Mouse (Mus musculus) gastrocnemius, postnatal 14 days (tissue): Measurements from ENCODE around the gene Arfgap3. TPM values are rescaled to one million over a fixed set of nuclear protein-coding genes. Genes with fewer than 3 reads are reported as not detected.
"Not testable (repeated sequence)": the region's sequence is repeated elsewhere in the genome, so short reads cannot be mapped to it uniquely, and the experiment has no call there.

ENCODE experiments used
- DNase-seq: peaks from one replicate; pipeline ENCODE4 v3.0.0; 2021; ENCODE audit warnings: mixed read lengths
- intact Hi-C: fragments of 180-260 bp; cut with DNase I; formaldehyde crosslinking; loops from one replicate; pipeline ENCODE4 v1.15.1; 2025; ENCODE audit warnings: low total_unique reads
- long read RNA-seq, 2 experiments: library from polyadenylated mRNA; stranded (forward); transcript quantifications; one replicate each; pipeline ENCODE4 v2.0.0; 2021
- total RNA-seq, 2 experiments: library from RNA; stranded (reverse); gene quantifications; 2 replicates each; pipeline ENCODE4 v1.2.3; 2021

Gene Arfgap3
- total RNA-seq, result 10 to 100 TPM in 1 of 2 experiments, 1 to 10 TPM in 1; 9.7 to 10.0 TPM
- long read RNA-seq, experiment 1, partial matches to known transcripts, result 1 of 12 reads
- long read RNA-seq, experiment 1, other reads (novel, unspliced or antisense), result 9 of 12 reads
- long read RNA-seq, experiment 2, partial matches to known transcripts, result 1 of 15 reads
- long read RNA-seq, experiment 2, other reads (novel, unspliced or antisense), result 10 of 15 reads

DNA sequence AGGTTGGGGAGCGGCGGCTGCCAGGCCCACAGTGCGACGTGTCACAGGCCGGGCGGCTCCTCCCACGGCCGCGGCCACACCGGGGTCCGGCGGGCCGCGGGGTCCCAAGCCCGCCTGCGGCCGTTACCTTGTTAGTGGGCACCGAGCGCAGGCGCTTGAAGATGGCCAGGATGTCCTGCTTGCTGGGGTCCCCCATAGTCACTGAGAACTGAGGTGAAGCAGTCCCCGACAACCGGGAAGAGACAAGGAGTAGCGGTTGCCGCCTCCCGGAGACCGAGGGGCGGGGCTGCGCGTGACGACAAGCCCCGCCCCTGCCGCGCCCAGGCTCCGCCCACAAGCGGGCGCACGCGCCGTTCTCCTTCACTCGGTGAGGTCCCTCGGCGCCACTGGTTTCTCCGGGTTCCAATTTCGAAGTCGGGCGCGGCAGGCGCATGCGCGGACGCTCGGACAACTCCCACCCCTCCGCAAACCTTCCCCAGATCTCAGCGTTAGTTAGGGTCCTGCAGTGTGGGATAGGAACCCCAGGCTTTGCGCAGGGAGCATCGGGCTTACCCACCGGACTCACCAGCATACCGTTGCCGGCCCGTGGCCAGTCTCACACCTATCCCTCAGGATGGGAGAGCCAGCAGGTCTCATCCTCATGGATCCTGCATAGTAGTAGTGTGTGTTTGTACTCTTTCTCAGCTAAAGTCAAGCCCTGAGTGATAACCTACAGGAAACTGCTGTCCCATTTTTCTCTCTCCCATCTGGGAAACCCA is at the start of gene Arfgap3:
Gene Arfgap3, minus strand, starts transcription at position 294 of the 758 bp plus-strand sequence.
- DNase-seq, result peak; percentile 93
- intact Hi-C loops, result no loop called here

DNA sequence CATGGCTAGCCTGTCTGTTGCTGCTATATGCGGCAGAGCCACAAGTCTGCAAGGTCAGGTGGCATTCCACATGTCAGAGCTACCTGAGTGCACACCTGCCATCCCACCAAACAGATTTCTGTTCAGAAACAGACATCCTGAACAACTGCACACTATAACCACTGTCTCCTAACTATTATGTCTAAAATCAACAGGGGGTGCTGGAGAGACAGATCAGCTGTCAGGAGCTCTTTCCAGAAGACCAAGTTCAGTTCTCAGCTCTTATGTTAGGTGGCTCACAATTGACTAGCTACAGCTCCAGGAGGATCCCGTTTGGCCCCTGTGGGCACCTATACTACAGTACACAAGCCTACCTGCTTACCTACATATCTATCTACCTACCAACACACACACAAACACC is 42.7 kb upstream of the Arfgap3 start:
- intact Hi-C loops, result no loop called here
- no peak for DNase-seq

DNA sequence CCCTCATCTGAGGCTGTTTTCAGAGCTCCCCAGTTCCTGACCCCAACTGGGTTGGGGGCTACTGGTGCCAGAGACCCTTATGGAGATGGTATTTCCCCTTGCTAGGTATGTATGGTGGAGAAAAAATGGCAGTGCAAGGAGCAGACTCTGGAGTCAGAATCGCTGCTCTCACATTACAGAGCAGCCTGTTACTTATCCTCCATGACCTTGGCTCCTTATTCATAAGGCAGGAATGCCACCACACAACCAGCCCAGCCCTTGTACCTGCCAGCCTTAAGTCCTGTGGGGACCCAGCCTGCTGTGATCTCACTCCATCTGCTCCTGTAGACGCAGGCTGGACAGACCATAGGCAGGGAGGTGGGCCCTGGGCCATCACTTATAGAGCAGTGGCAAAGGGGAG is 37.9 kb upstream of the Arfgap3 start:
- intact Hi-C loops, result loop anchor here (5.0 kb wide), 1 partner anchor 109 kb away; no protein-coding TSS in a partner anchor
- DNase-seq, result no peak

DNA sequence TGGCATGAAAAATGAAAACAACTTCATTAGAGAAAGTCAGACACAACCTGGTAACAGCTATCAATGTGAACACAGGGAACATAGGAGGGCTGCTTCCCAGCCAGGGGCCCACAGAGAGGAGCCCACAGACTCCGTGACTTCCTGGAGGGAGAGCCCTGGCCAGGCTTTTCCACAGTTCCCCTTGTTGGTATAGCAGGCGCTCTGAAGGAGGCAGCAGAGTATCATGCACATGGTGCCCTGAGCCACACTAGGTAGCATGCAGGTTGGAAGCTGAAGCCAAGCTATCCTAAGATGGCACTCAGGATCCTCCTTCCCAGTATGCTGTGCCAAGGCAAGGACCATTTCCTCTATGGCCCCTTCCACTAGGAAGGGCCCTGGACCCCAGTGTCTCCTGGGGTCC is 33.6 kb upstream of the Arfgap3 start:
- intact Hi-C loops, result no loop called here
- no peak for DNase-seq

DNA sequence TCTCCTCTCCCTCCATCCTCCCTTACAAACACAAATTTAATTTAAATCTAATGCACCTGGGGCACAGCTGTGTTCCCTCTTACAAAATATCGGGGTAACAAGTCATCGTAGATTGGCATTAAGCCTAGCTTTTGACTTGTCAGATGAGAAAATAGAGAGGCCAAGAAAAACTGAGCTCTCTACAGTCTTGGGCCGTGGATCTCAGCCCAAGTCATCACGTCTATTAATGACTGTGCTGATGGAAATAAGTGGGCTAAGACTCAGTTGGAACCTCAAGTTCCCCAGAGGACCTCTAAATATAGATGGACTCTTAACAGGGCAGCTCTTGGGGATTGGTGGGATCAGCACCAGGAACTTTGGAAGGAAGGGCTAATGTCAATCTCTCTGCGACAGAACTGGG is 33.1 kb upstream of the Arfgap3 start:
- intact Hi-C loops, result no loop called here
- DNase-seq, result no peak

DNA sequence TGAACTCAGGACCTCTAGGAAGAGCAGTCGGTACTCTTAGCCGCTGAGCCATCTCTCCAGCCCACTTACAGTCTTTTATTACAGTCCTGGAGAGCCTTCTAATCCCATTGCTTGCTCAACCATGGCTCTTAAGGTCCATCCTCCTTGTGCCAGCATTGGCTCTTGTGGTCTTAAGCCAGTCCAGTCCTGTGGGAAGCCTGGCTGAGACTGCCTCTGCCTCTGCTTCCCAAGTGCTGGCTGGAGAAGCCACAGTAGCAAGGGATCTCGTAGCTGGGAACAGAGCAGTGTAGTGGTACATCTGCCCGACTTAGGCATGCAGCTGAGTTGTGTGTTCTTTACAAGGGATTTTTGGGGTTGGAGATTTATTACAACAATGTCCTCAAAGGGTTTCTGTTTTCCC is 32.4 kb upstream of the Arfgap3 start:
- intact Hi-C loops, result no loop called here

GRCm38 (mm10) chr15:83377153-83377552 is 27.1 kb upstream of the Arfgap3 start:
- intact Hi-C loops, result no loop called here
- DNase-seq, result no peak

More for the DNA sequence above, 32.4 kb upstream of the Arfgap3 start:
- no peak for DNase-seq

GRCm38 (mm10) chr15:83375136-83375535 is 25.1 kb upstream of the Arfgap3 start:
- intact Hi-C loops, result no loop called here
- peak; percentile 72 for DNase-seq

DNA sequence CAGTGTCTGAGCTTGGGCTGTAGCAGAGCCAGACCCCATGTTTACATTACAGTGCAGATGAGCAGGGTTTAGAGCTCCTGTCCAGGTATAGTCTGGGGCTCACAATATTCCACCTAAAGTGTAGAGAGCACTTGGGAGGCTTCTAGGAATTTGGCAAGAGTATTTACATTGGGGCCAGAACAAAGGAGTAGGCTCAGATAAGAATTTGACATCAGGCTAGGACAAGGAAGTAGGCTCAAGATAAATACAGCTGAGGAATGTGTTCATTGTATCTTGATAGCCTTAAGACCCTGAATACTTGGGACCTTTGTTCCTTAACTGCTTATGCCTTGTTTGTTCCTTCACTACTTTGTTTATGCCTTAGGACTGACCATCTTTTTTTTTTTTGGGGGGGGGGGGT is 24.0 kb upstream of the Arfgap3 start:
- intact Hi-C loops, result loop anchor here (5.0 kb wide), 1 partner anchor 167 kb away; no protein-coding TSS in a partner anchor

GRCm38 (mm10) chr15:83368702-83369101 is 18.7 kb upstream of the Arfgap3 start:
- intact Hi-C loops, DNase-seq: not testable (repeated sequence)

More for the DNA sequence above, 24.0 kb upstream of the Arfgap3 start:
- DNase-seq, result no peak

- intact Hi-C loops, result no loop called here
- no peak for DNase-seq
Measured at GRCm38 (mm10) chr15:83368261-83368660, 18.2 kb upstream of the Arfgap3 start.

DNA sequence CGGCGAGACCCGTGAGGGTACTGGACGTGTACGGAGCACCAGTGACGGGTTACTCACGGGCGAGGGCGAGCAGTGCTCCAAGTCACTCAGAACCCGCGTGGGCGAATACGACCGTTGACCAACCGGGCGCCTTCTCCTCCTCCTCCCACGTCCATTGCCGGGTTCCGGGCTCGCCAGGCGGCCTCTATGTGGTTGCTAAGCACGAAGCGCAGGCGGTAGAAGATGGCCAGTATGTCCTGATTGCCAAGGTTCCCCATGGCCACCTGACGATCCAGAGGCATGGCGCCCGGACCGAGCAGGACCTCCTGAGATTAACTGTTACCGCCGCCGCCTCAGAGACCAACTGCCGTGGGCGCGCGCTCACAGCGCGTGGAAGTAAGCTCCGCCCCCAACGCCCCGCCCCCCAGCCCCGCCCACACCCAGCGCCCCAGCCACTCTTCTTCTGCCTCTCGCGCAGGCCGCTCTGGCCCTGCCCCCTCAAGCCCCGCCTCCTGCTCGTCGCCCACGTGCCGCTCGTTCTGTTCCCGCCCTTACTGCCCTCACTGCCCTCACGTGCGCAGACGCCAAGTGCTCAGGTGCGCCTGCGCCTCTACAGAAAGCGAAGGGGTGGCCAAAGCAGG is 17.0 kb upstream of the Arfgap3 start:
- intact Hi-C loops, result no loop called here
- DNase-seq, result peak; percentile 65

GRCm38 (mm10) chr15:83365697-83366096 is 15.7 kb upstream of the Arfgap3 start:
- intact Hi-C loops, result no loop called here

GRCm38 (mm10) chr15:83364194-83364593 is 14.1 kb upstream of the Arfgap3 start:
- DNase-seq, result no peak
- intact Hi-C loops, result no loop called here

More at GRCm38 (mm10) chr15:83365697-83366096, 15.7 kb upstream of the Arfgap3 start:
- DNase-seq, result no peak

DNA sequence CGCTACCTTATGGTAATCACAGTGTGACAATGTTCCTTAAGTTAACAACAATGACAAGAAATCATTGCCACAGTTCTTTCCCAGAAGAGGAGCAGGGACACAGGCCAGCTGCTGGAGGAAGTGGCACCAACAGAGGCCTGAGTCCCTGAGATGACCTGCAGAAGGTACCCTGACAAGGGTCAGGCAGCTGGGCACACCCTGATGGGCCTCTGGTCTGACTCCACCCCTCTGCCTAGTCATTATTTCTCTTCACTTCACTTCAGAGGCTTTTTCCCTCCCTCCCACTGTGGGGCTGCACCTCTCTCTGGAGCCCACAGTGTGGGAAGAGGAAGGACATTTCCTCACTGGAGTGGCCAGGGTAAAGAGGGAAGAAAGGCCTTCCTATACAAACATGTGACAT is 12.8 kb upstream of the Arfgap3 start:
- intact Hi-C loops, DNase-seq: not testable (repeated sequence)

- intact Hi-C loops, DNase-seq: not testable (repeated sequence)
Measured at GRCm38 (mm10) chr15:83360899-83361298, 10.9 kb upstream of the Arfgap3 start.

DNA sequence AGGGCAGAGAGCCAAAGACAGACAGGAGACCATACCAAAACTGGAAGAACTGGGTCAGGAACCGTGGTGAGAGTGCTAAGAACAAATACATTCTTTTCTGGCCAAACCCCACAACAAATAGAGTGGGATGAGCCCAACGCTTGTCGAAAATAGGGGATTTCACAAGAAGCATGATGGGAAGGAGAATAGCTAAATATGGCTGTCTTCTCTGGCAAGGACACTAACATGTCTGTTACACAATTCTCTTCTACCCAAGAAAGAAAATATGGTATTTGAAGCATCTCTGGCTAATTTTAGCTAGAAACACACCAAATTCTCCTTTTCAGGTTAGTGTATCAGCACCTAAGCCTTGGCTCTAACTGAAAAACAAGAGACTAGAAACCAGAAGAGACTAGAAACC is 10.1 kb upstream of the Arfgap3 start:
- intact Hi-C loops, result no loop called here
- DNase-seq, result no peak

DNA sequence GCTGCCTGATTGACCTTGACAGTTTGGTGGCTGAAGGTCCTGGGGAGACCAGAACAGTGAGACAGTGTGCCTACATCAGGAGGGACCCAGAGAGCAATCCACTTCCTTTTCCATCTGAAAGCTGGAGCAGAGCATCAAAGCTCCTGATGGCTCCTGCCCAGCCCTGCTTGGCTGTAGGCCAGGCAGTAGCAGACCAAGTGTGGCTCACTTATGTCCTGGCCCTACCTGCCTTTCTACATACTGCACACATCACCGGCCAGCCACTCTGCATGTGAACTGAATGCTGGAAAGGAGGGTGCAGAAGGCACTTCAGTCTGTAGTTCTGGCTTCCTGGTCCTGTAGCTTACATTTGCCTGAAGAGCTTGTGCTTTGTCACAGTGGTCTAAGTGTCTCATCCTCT is 8.4 kb upstream of the Arfgap3 start:
- DNase-seq, result no peak
- intact Hi-C loops, result no loop called here

- no peak for DNase-seq
- intact Hi-C loops, result no loop called here
Measured at GRCm38 (mm10) chr15:83351546-83351945, 1.5 kb upstream of the Arfgap3 start.

- DNase-seq, result no peak
- intact Hi-C loops, result no loop called here
Measured at GRCm38 (mm10) chr15:83350859-83351258, 812 bp upstream of the Arfgap3 start.
